Mouse (Mus musculus): Measurements from ENCODE around the gene Cyfip2. TPM values are rescaled to one million over a fixed set of nuclear protein-coding genes. Genes with fewer than 3 reads are reported as not detected.

The Cyfip2 gene
- polyA plus RNA-seq (2015; fragmentation: Nextera tagmentation; extraction: Ambion mirVana): 1.5 and 1.8 TPM in 2 replicates

DNA sequence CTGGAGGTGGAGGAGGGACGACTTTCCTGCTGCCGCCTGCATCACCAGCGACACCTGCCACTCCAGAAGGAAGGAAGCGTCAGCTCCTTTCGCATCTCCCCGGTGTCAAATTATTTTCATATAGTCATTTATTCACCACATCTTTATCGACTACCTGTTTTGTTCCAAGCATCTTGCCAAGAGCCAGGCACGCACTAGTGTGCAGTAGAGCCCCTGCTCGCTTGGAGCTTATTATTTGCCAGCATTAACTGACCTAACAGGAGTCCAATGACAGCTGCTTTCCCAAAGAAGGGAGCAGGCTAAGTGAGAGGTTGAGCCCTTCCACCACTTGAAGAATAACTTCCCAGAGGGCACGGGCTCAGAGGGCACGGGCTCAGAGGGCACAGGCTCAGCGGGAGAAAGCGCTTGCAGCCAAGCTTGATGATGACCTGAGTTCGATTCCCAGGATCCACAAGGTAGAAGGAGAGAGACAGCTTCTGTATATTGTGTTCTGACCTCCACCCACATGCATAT lies at the start of gene Cyfip2:
TSS of gene Cyfip2 (minus strand) at position 337 of the 513 bp plus-strand sequence.

DNA sequence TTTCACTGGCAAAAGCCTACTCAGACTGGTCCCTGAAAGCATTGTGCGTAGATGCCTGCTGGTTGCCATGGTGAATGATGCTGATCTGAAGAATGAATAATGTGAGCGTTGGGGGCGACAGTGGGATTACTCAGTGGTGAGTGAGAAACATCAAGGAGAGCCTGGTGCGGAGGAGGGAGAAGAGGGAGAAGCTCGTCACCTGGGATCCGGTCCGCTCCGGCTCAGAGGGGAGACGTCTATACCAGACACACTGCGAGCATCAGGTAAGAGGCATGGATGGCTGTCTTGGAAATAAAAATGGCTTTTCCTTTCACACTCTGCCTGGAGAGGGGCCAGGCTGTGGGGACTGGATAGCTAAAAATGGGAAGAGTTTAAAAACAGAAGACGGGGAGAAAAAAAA lies 77.3 kb downstream of the Cyfip2 start, which contains the start of gene Fndc9:
TSS of gene Fndc9 (plus strand) at position 198 of the 400 bp plus-strand sequence.

DNA sequence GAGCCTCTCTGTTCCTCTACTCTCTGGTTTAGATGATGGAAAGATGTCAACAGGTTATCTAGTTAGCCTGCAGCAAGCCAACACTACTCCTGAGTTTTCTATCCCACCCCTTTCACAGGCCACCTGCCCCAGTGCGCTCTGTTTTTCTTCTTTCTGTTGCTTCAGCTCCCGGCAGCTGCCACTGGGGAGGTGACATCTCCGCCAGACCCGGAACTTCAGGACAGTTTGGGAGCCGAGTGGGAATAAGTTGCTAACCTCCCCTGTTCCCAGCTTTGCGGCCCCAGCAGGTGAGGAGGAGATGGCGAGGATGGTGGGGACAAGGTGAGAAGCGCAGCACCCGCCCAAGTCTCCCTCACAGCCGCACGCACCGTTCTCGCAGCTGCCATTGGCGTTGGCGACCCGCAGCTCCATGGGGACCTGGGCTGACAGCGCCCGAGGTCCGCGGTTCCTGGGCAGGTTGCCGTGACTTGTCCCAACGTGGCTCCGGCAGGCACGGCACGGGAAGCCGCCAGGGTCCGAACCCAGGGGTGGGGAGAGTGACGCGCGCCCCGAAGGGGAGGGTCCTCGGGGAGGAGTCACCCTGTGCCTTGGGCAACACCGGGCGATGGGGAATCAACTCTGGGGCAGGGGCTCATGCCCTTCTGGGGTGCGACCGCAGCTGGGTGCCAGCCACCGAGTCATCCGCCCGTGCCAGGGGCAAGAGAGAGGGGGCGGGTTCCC lies 146.6 kb downstream of the Cyfip2 start, which contains the start of gene Nipal4:
TSS of gene Nipal4 (minus strand) at position 643 of the 720 bp plus-strand sequence.

Small RNA genes lying within 50 kb of the gene (microRNA-seq; reads per million reads assigned to microRNA genes)
- not detected for gene Mir7239

Other genes starting within 250 kb of the Cyfip2 start
- 117 and 131 TPM in 2 replicates for gene Nipal4, start 146.4 kb downstream of the Cyfip2 start, polyA plus RNA-seq (2015; fragmentation: Nextera tagmentation; extraction: Ambion mirVana)
- gene Fndc9, start 77.3 kb downstream of the Cyfip2 start, polyA plus RNA-seq (2015; fragmentation: Nextera tagmentation; extraction: Ambion mirVana): 0.07 TPM in 1 of 2 replicates, not detected in the other
- gene Itk, start 76.7 kb upstream of the Cyfip2 start, polyA plus RNA-seq (2015; fragmentation: Nextera tagmentation; extraction: Ambion mirVana): 0.02 and 0.05 TPM in 2 replicates
- gene Fam71b, start 83.7 kb upstream of the Cyfip2 start, polyA plus RNA-seq (2015; fragmentation: Nextera tagmentation; extraction: Ambion mirVana): not detected in 2 replicates
- gene Med7, start 124.1 kb upstream of the Cyfip2 start, polyA plus RNA-seq (2015; fragmentation: Nextera tagmentation; extraction: Ambion mirVana): 46.7 and 48.8 TPM in 2 replicates
- 0.26 and 0.57 TPM in 2 replicates for gene Havcr2, start 142.1 kb upstream of the Cyfip2 start, polyA plus RNA-seq (2015; fragmentation: Nextera tagmentation; extraction: Ambion mirVana)
- not detected in 2 replicates for gene Gm12169, start 211.4 kb upstream of the Cyfip2 start, polyA plus RNA-seq (2015; fragmentation: Nextera tagmentation; extraction: Ambion mirVana)

All from urinary bladder, postnatal 0 days (tissue).